Mouse (Mus musculus) MEL (cell line): ENCODE measurements around the gene Dctd. TPM values are rescaled to one million over a fixed set of nuclear protein-coding genes. Genes with fewer than 3 reads are reported as not detected.

Experiments
- DNase-seq: peaks from one replicate; pipeline ENCODE4 v3.0.0; 2011; ENCODE audit warnings: low read depth, low spot score
- H3K27ac ChIP-seq: 2 replicates; pipeline ENCODE4 v1.5.1; 2012; ENCODE audit warnings: low read depth, mild to moderate bottlenecking, control low read depth, low read length, moderate library complexity; ENCODE audit not compliant: control insufficient read depth
- H3K27me3 ChIP-seq, 2 experiments: fragments of 150-350 bp in 1 of 2; sonication (generic) in 1 of 2; 2 replicates each; pipeline ENCODE4 v1.6.1; 2012; ENCODE audit warnings: low read length in 2 of 2, mild to moderate bottlenecking in 2 of 2, improper control_type of control experiment in 1 of 2, moderate library complexity in 1 of 2; ENCODE audit not compliant: insufficient read depth in 2 of 2, control insufficient read depth in 1 of 2
- H3K36me3 ChIP-seq, 2 experiments: 2 replicates each; pipeline ENCODE4 v1.6.1; 2012 to 2014; ENCODE audit warnings: low read length in 2 of 2, improper control_type of control experiment in 1 of 2, inconsistent platforms in 1 of 2, mild to moderate bottlenecking in 1 of 2; ENCODE audit not compliant: insufficient read depth in 2 of 2, control insufficient read depth in 1 of 2
- H3K4me1 ChIP-seq, 2 experiments: fragments of 150-350 bp in 1 of 2; sonication (generic) in 1 of 2; 2 replicates each; pipeline ENCODE4 v1.6.1; 2012; ENCODE audit warnings: low read length in 2 of 2, improper control_type of control experiment in 1 of 2, mild to moderate bottlenecking in 1 of 2; ENCODE audit not compliant: insufficient read depth in 2 of 2, control insufficient read depth in 1 of 2
- H3K4me3 ChIP-seq, 2 experiments: fragments of 150-350 bp in 1 of 2; sonication (generic) in 1 of 2; 2 replicates each; pipeline ENCODE4 v1.5.1; 2012; ENCODE audit warnings: low read depth in 2 of 2, low read length in 2 of 2, mild to moderate bottlenecking in 2 of 2, moderate library complexity in 2 of 2, control low read depth in 1 of 2, improper control_type of control experiment in 1 of 2; ENCODE audit not compliant: control insufficient read depth in 1 of 2, insufficient read depth in 1 of 2
- H3K79me2 ChIP-seq: 2 replicates; pipeline ENCODE4 v1.6.1; 2012; ENCODE audit warnings: mild to moderate bottlenecking, low read length, moderate library complexity; ENCODE audit not compliant: control insufficient read depth, poor library complexity, insufficient read depth
- H3K9ac ChIP-seq: 2 replicates; pipeline ENCODE4 v1.6.1; 2012; ENCODE audit warnings: low read depth, mild to moderate bottlenecking, control low read depth, low read length, moderate library complexity; ENCODE audit not compliant: control insufficient read depth, poor library complexity, severe bottlenecking
- H3K9me3 ChIP-seq: fragments of 150-350 bp; sonication (generic); replicated peaks from 2 replicates; pipeline ENCODE4 v1.6.1; 2012; ENCODE audit warnings: mild to moderate bottlenecking, low read length, improper control_type of control experiment, moderate library complexity; ENCODE audit not compliant: insufficient read depth
- CHD1 ChIP-seq: IDR thresholded peaks from 2 replicates; pipeline ENCODE4 v1.6.1; 2012; ENCODE audit warnings: low read depth, mild to moderate bottlenecking, inconsistent platforms, low read length, improper control_type of control experiment
- CHD2 ChIP-seq: IDR thresholded peaks from 2 replicates; pipeline ENCODE4 v1.6.1; 2011; ENCODE audit warnings: low read length, improper control_type of control experiment
- CTCF ChIP-seq, 3 experiments: IDR thresholded peaks in 2 of 3; conservative IDR thresholded peaks in 1 of 3; 2 replicates each; pipeline ENCODE4 v1.5.1; 2011 to 2012; ENCODE audit warnings: low read length in 3 of 3, low read depth in 2 of 3, mild to moderate bottlenecking in 2 of 3, improper control_type of control experiment in 1 of 3, inconsistent platforms in 1 of 3, mixed read lengths in 1 of 3, moderate library complexity in 1 of 3; ENCODE audit not compliant: control insufficient read depth in 1 of 3, insufficient read depth in 1 of 3, poor library complexity in 1 of 3, severe bottlenecking in 1 of 3
- E2F4 ChIP-seq: IDR thresholded peaks from 2 replicates; pipeline ENCODE4 v1.6.1; 2011; ENCODE audit warnings: low read depth, low read length, improper control_type of control experiment, borderline replicate concordance
- ELF1 ChIP-seq: IDR thresholded peaks from 2 replicates; pipeline ENCODE4 v1.6.1; 2014; ENCODE audit warnings: low read depth, mild to moderate bottlenecking, inconsistent platforms, low read length, improper control_type of control experiment, moderate library complexity
- GABPA ChIP-seq: IDR thresholded peaks from 2 replicates; pipeline ENCODE4 v1.6.1; 2012; ENCODE audit warnings: low read depth, mild to moderate bottlenecking, inconsistent platforms, low read length, improper control_type of control experiment, moderate library complexity
- GATA1 ChIP-seq: IDR thresholded peaks from 2 replicates; pipeline ENCODE4 v1.6.1; 2011; ENCODE audit warnings: low read depth, low read length, improper control_type of control experiment
- HCFC1 ChIP-seq: IDR thresholded peaks from 2 replicates; pipeline ENCODE4 v1.6.1; 2012; ENCODE audit warnings: low read depth, mild to moderate bottlenecking, inconsistent platforms, low read length, improper control_type of control experiment, moderate library complexity
- KAT2A ChIP-seq: conservative IDR thresholded peaks from 2 replicates; pipeline ENCODE4 v1.6.1; 2012; ENCODE audit warnings: low read depth, low read length, improper control_type of control experiment, inconsistent platforms
- MAFK ChIP-seq: IDR thresholded peaks from 2 replicates; pipeline ENCODE4 v1.6.1; 2011; ENCODE audit warnings: low read depth, mild to moderate bottlenecking, low read length, improper control_type of control experiment, borderline replicate concordance
- MAX ChIP-seq: IDR thresholded peaks from 2 replicates; pipeline ENCODE4 v1.6.1; 2011; ENCODE audit warnings: low read length, improper control_type of control experiment
- MAZ ChIP-seq: IDR thresholded peaks from 2 replicates; pipeline ENCODE4 v1.6.1; 2012; ENCODE audit warnings: low read depth, mild to moderate bottlenecking, inconsistent platforms, low read length, improper control_type of control experiment
- MEF2A ChIP-seq: IDR thresholded peaks from 2 replicates; pipeline ENCODE4 v1.6.1; 2014; ENCODE audit warnings: low read depth, mild to moderate bottlenecking, inconsistent platforms, low read length, improper control_type of control experiment; ENCODE audit not compliant: poor library complexity, insufficient replicate concordance, severe bottlenecking; ENCODE audit errors: extremely low read depth
- MYB ChIP-seq: IDR thresholded peaks from 2 replicates; pipeline ENCODE4 v1.6.1; 2011; ENCODE audit warnings: mild to moderate bottlenecking, low read depth, low read length, improper control_type of control experiment
- MYC ChIP-seq: IDR thresholded peaks from 2 replicates; pipeline ENCODE4 v1.6.1; 2011; ENCODE audit warnings: low read depth, mild to moderate bottlenecking, low read length, improper control_type of control experiment, moderate library complexity
- NELFE ChIP-seq: IDR thresholded peaks from 2 replicates; pipeline ENCODE4 v1.6.1; 2011; ENCODE audit warnings: low read depth, low read length, improper control_type of control experiment
- NRF1 ChIP-seq: IDR thresholded peaks from 2 replicates; pipeline ENCODE4 v1.6.1; 2014; ENCODE audit warnings: low read depth, mild to moderate bottlenecking, inconsistent platforms, low read length, improper control_type of control experiment, moderate library complexity; ENCODE audit not compliant: poor library complexity, insufficient read depth, severe bottlenecking
- POLR2A ChIP-seq, 2 experiments: IDR thresholded peaks; 2 replicates each; pipeline ENCODE4 v1.6.1; 2011 to 2012; ENCODE audit warnings: low read length in 2 of 2, mild to moderate bottlenecking in 2 of 2, control low read depth in 1 of 2, improper control_type of control experiment in 1 of 2, low read depth in 1 of 2, moderate library complexity in 1 of 2; ENCODE audit not compliant: control insufficient read depth in 1 of 2, insufficient read depth in 1 of 2, poor library complexity in 1 of 2
- POLR2AphosphoS2 ChIP-seq: IDR thresholded peaks from 2 replicates; pipeline ENCODE4 v1.6.1; 2011; ENCODE audit warnings: low read length, improper control_type of control experiment
- POLR2AphosphoS5 ChIP-seq: IDR thresholded peaks from 2 replicates; pipeline ENCODE4 v1.6.1; 2012; ENCODE audit warnings: low read depth, borderline replicate concordance, mild to moderate bottlenecking, inconsistent platforms, low read length, moderate library complexity, mixed read lengths
- RAD21 ChIP-seq: IDR thresholded peaks from 2 replicates; pipeline ENCODE4 v1.6.1; 2011; ENCODE audit warnings: mild to moderate bottlenecking, low read depth, low read length, improper control_type of control experiment
- RCOR1 ChIP-seq: IDR thresholded peaks from 2 replicates; pipeline ENCODE4 v1.6.1; 2012; ENCODE audit warnings: low read depth, mild to moderate bottlenecking, inconsistent platforms, low read length, improper control_type of control experiment
- SIN3A ChIP-seq: IDR thresholded peaks from 2 replicates; pipeline ENCODE4 v1.6.1; 2012; ENCODE audit warnings: low read length, improper control_type of control experiment, inconsistent platforms
- SMC3 ChIP-seq: IDR thresholded peaks from 2 replicates; pipeline ENCODE4 v1.6.1; 2011; ENCODE audit warnings: low read depth, low read length, improper control_type of control experiment
- TAL1 ChIP-seq: IDR thresholded peaks from 2 replicates; pipeline ENCODE4 v1.6.1; 2012; ENCODE audit warnings: mild to moderate bottlenecking, inconsistent platforms, low read length, moderate library complexity, mixed read lengths
- TBP ChIP-seq: IDR thresholded peaks from 2 replicates; pipeline ENCODE4 v1.8.0; 2011; ENCODE audit warnings: low read depth, low read length, improper control_type of control experiment
- TCF12 ChIP-seq: IDR thresholded peaks from 2 replicates; pipeline ENCODE4 v1.6.1; 2014; ENCODE audit warnings: low read depth, mild to moderate bottlenecking, inconsistent platforms, low read length, improper control_type of control experiment, moderate library complexity
- USF2 ChIP-seq, 2 experiments: IDR thresholded peaks; 2 replicates each; pipeline ENCODE4 v1.6.1; 2011 to 2012; ENCODE audit warnings: improper control_type of control experiment in 2 of 2, low read length in 2 of 2, borderline replicate concordance in 1 of 2, inconsistent platforms in 1 of 2, low read depth in 1 of 2, mild to moderate bottlenecking in 1 of 2; ENCODE audit not compliant: insufficient read depth in 1 of 2
- ZNF384 ChIP-seq: IDR thresholded peaks from 2 replicates; pipeline ENCODE4 v1.6.1; 2012; ENCODE audit warnings: low read depth, mild to moderate bottlenecking, inconsistent platforms, low read length, improper control_type of control experiment
- polyA plus RNA-seq, 2 experiments: library from polyadenylated mRNA; stranded (reverse) in 1 of 2; unstranded in 1 of 2; fragments of >175 nt in 1 of 2; fragments of >200 nt in 1 of 2; gene quantifications; 2 replicates each; pipeline versions ENCODE4 v1.2.1 to v1.2.4; 2012; ENCODE audit warnings: low replicate concordance in 2 of 2, low read depth in 1 of 2; ENCODE audit not compliant: insufficient read length in 2 of 2, insufficient read depth in 1 of 2, missing spikeins in 1 of 2
- total RNA-seq: library from RNA; depleted of rRNA; stranded (reverse); fragments of 300-350 nt; gene quantifications from 2 replicates; pipeline ENCODE4 v1.2.3, GENCODE M21; 2012

Dctd gene
- total and polyA plus RNA-seq, 3 experiments, result 59.5 to 79.9 (median 78.0) TPM

DNA sequence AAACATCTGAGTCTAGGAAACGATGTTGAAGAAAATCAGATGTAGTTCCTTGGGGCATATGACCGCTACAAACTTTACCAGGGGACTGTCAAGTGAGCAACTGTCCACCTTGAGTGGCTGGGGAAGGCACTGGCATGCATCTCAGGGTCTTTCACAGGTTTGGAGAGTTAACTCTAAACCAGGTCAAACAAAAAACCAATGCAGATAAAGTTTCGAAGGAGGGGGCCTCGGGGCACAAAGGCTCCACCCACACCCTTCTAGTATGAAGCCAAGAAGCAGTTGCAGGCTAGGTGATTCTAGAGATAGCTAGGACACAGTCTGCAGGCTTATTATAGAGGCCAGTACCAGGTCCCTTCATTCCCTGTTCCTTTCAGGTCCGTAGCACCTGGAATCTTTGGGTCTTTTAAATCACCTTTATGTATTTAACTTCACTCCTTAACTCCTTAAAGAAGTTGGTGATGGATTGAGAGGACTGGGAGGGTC lies 10.5 kb downstream of the Dctd start:
- DNase-seq, result no peak

DNA sequence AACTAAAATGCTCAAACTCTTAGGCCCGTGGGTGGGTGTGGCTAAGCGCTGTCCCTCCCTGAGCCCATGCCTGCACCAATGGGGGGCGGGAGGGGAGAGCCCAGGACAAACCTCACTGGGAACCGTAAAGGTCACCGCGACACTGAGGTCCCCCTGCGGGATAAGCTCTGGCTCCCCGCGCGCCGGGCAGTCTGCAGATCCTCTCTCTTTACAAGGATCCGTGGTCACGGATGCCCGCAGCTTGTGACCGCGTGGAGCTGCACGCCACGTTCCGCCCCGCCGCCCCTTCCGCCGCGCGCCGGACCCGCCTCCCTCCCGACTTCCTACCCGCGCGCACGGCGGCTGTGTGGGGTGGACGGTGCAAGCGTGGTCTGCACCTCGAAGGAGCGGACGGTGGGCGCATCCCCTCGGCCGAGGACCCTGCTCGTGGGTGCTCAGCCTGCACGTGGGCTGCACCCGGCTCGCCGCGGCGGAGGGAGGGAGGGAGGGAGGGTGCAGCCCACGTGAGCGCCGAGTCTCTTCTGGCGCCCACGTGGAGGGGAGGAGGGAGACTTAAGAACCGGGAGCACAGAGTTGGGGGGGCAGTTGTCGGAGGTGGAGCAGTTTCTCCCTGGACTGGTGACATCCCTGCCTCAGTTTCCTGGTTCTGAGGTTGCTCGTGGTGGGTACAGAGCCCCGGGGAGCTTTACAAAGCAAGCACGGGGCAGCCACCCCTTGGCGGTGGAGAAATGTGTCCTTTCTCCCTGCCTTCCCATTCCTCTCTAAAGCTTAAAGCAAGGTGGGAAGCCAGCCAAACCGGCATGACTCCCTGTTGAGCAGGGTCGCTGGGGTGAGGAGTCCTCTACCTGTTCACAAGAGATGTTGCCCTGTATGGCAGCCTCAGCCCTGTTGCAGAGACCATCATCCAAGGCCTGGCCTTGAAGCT lies 11.2 kb downstream of the Dctd start:
- peak overlapping the region; percentile 74 for H3K27ac ChIP-seq
- peaks cover 0 to 10% of the 10 kb centered on the region in 2 experiments; a peak in 1 of 4 replicates for H3K4me1 ChIP-seq
- DNase-seq, result peak; percentile 92
- no peaks in the 10 kb centered on the region for H3K27me3 ChIP-seq
- H3K79me2 ChIP-seq, result peaks cover 14% of the 10 kb centered on the region
- H3K9me3 ChIP-seq, result no peaks in the 10 kb centered on the region
- H3K36me3 ChIP-seq, result peaks cover 3 to 11% of the 10 kb centered on the region in 2 experiments; a peak in 3 of 4 replicates
- H3K4me3 ChIP-seq, result peak overlapping the region; percentile 69 to 91
- peak overlapping the region; percentile 92 for H3K9ac ChIP-seq
- no peak for TF ChIP-seq RCOR1
- no peak for TF ChIP-seq KAT2A
- TF ChIP-seq HCFC1, result peak; percentile 37
- no peak; the same call in 1 of the 2 replicates for TF ChIP-seq MAZ
- TF ChIP-seq GABPA, result no peak
- TF ChIP-seq TBP, result peak; percentile 16; the same call in 1 of the 2 replicates
- no peak for TF ChIP-seq POLR2AphosphoS5
- no peak for TF ChIP-seq CTCF (IDR thresholded peaks at IDR 0.05 in 2 of 3, conservative IDR thresholded peaks at IDR 0.05 in 1 of 3; ENCODE audit: control insufficient read depth in 1 of 3, insufficient read depth in 1 of 3, low read depth in 2 of 3, low read length in 3 of 3, poor library complexity in 1 of 3, severe bottlenecking in 1 of 3)
- TF ChIP-seq NRF1, result no peak
- no peak for TF ChIP-seq USF2 (IDR thresholded peaks at IDR 0.05; ENCODE audit: borderline replicate concordance in 1 of 2, insufficient read depth in 1 of 2, low read depth in 1 of 2, low read length in 2 of 2)
- peak; percentile 85 for TF ChIP-seq MYC
- peak; percentile 64; the same call in 1 of the 2 replicates for TF ChIP-seq POLR2AphosphoS2
- TF ChIP-seq TCF12, result no peak
- TF ChIP-seq ZNF384, result no peak
- no peak; the same call in 1 of the 2 replicates for TF ChIP-seq NELFE
- no peak for TF ChIP-seq MAFK
- peak; percentile 81 for TF ChIP-seq SIN3A
- no peak for TF ChIP-seq E2F4
- peak; percentile 77 to 83; a peak in 3 of 4 replicates for TF ChIP-seq POLR2A (IDR thresholded peaks at IDR 0.05; ENCODE audit: control insufficient read depth in 1 of 2, insufficient read depth in 1 of 2, low read depth in 1 of 2, low read length in 2 of 2, poor library complexity in 1 of 2)
- no peak for TF ChIP-seq SMC3
- no peak for TF ChIP-seq RAD21
- TF ChIP-seq ELF1, result 0 out of 2 replicates have a peak, but pooled peaks have one; percentile 19
- no peak for TF ChIP-seq MEF2A
- peak; percentile 89 for TF ChIP-seq MAX
- no peak for TF ChIP-seq CHD2

More for the DNA sequence above, 10.5 kb downstream of the Dctd start:
- H3K4me1 ChIP-seq, result peaks cover 0 to 10% of the 10 kb centered on the region in 2 experiments; a peak in 1 of 4 replicates
- peak overlapping the region; percentile 69 to 91 for H3K4me3 ChIP-seq
- TF ChIP-seq CHD1 (no peak), MAZ (peak; percentile 54; the same call in 1 of the 2 replicates), TBP (peak; percentile 75), MYC (no peak), TAL1 (no peak), MYB (no peak), GATA1 (0 out of 2 replicates have a peak, but pooled peaks have one; percentile 14), POLR2AphosphoS5 (peak; percentile 65; the same call in 1 of the 2 replicates), RAD21 (no peak)
- TF ChIP-seq, all 39 proteins: peak for 4
- no peaks in the 10 kb centered on the region for H3K9me3 ChIP-seq
- peak overlapping the region; percentile 92 for H3K9ac ChIP-seq
- peak overlapping the region; percentile 74 for H3K27ac ChIP-seq
- peaks cover 14% of the 10 kb centered on the region for H3K79me2 ChIP-seq
- peaks cover 1 to 11% of the 10 kb centered on the region in 2 experiments; a peak in 3 of 4 replicates for H3K36me3 ChIP-seq
- H3K27me3 ChIP-seq, result no peaks in the 10 kb centered on the region
